Mouse (Mus musculus) ES-Bruce4 (cell line): ENCODE measurements around the gene Wnt2. TPM values are rescaled to one million over a fixed set of nuclear protein-coding genes. Genes with fewer than 3 reads are reported as not detected.

Source experiments
- H3K27ac ChIP-seq: 2 replicates; pipeline ENCODE4 v1.5.1; 2012; ENCODE audit warnings: low read length, inconsistent platforms; ENCODE audit not compliant: insufficient read depth
- H3K27me3 ChIP-seq: 2 replicates; pipeline ENCODE4 v1.6.1; 2012; ENCODE audit warnings: mild to moderate bottlenecking, low read length, inconsistent platforms; ENCODE audit not compliant: control insufficient read depth, poor library complexity, insufficient read depth, severe bottlenecking
- H3K36me3 ChIP-seq: 2 replicates; pipeline ENCODE4 v1.6.1; 2012; ENCODE audit warnings: inconsistent platforms, mild to moderate bottlenecking, low read length, moderate library complexity; ENCODE audit not compliant: control insufficient read depth, poor library complexity, insufficient read depth, severe bottlenecking
- H3K4me1 ChIP-seq: one replicate; pipeline ENCODE4 v1.8.1; 2011; ENCODE audit warnings: low read length; ENCODE audit not compliant: control insufficient read depth, insufficient read depth
- H3K4me3 ChIP-seq: 2 replicates; pipeline ENCODE4 v1.5.1; 2011; ENCODE audit warnings: low read depth, mild to moderate bottlenecking, low read length
- H3K9ac ChIP-seq: 2 replicates; pipeline ENCODE4 v1.6.1; 2012; ENCODE audit warnings: low read depth, mild to moderate bottlenecking, inconsistent platforms; ENCODE audit not compliant: poor library complexity, severe bottlenecking
- H3K9me3 ChIP-seq: replicated peaks from 2 replicates; pipeline ENCODE4 v1.6.1; 2012; ENCODE audit warnings: mild to moderate bottlenecking, low read length, inconsistent platforms; ENCODE audit not compliant: control insufficient read depth, poor library complexity, insufficient read depth, severe bottlenecking
- CTCF ChIP-seq: IDR thresholded peaks from one replicate; pipeline ENCODE4 v1.8.1; 2011; ENCODE audit warnings: low read depth, low read length
- EP300 ChIP-seq: IDR thresholded peaks from 2 replicates; pipeline ENCODE4 v1.6.1; 2011; ENCODE audit warnings: low read depth, low read length; ENCODE audit not compliant: insufficient read depth
- POLR2A ChIP-seq: IDR thresholded peaks from one replicate; pipeline ENCODE4 v1.8.1; 2011; ENCODE audit warnings: low read length; ENCODE audit not compliant: insufficient read depth
- polyA plus RNA-seq: library from polyadenylated mRNA; stranded (reverse); fragments of >200 nt; gene quantifications from 2 replicates; pipeline ENCODE4 v1.2.4, GENCODE M21; 2011; ENCODE audit warnings: low read depth; ENCODE audit not compliant: missing spikeins, insufficient read depth, insufficient read length

The Wnt2 gene
- polyA plus RNA-seq, 1 experiment = not detected

DNA sequence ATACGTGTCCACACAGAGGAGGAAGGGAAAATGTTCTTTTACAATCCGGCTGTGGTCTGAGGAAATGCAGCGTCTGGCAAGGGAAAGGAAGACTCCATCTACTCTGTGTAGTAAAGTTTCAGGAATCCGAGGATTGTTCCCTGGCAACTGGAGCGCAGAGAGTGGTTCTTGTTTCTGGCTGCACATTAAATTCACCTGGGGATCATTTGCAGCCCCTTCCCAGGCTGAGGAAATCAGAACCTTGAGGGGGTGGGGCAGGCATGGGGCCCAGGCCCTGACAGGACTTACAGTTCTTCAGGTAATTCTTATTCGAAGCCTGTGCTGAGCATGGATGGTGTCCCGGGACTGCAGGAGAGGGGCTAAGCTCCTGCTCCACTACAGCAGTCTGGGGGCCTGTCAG lies 17.0 kb downstream of the Wnt2 start:
- Histone ChIP-seq H3K4me1 (no peaks in the 10 kb centered on the region), H3K4me3 (no peak overlapping the region), H3K9ac (no peak overlapping the region), H3K27ac (no peak overlapping the region), H3K36me3 (no peaks in the 10 kb centered on the region), H3K27me3 (no peaks in the 10 kb centered on the region), H3K9me3 (no peaks in the 10 kb centered on the region)
- no peak for TF ChIP-seq CTCF
- TF ChIP-seq EP300 = no peak
- no peak for TF ChIP-seq POLR2A

- Histone ChIP-seq H3K9ac (no peak overlapping the region), H3K9me3 (no peaks in the 10 kb centered on the region), H3K4me3 (no peak overlapping the region), H3K27ac (no peak overlapping the region), H3K4me1 (no peaks in the 10 kb centered on the region), H3K36me3 (no peaks in the 10 kb centered on the region), H3K27me3 (no peaks in the 10 kb centered on the region)
- TF ChIP-seq EP300 = no peak
- no peak for TF ChIP-seq POLR2A
- no peak for TF ChIP-seq CTCF
Measured at GRCm38 (mm10) chr6:18007356-18007755, 23.0 kb downstream of the Wnt2 start.

- Histone ChIP-seq H3K9ac (no peak overlapping the region), H3K4me1 (no peaks in the 10 kb centered on the region), H3K36me3 (no peaks in the 10 kb centered on the region), H3K27me3 (no peaks in the 10 kb centered on the region), H3K9me3 (no peaks in the 10 kb centered on the region), H3K27ac (no peak overlapping the region), H3K4me3 (no peak overlapping the region)
- TF ChIP-seq POLR2A (no peak), EP300 (no peak), CTCF (no peak)
Measured at GRCm38 (mm10) chr6:18002065-18002464, 28.3 kb downstream of the Wnt2 start.

- TF ChIP-seq EP300 (no peak), POLR2A (no peak), CTCF (no peak)
- Histone ChIP-seq H3K9me3 (no peaks in the 10 kb centered on the region), H3K4me3 (no peak overlapping the region), H3K27ac (no peak overlapping the region), H3K9ac (no peak overlapping the region), H3K27me3 (no peaks in the 10 kb centered on the region), H3K4me1 (no peaks in the 10 kb centered on the region), H3K36me3 (no peaks in the 10 kb centered on the region)
Measured at GRCm38 (mm10) chr6:17998497-17998896, 31.9 kb downstream of the Wnt2 start.

- TF ChIP-seq CTCF (no peak), EP300 (no peak), POLR2A (no peak)
- Histone ChIP-seq H3K27me3 (no peaks in the 10 kb centered on the region), H3K4me3 (no peak overlapping the region), H3K27ac (no peak overlapping the region), H3K9me3 (no peaks in the 10 kb centered on the region), H3K9ac (no peak overlapping the region), H3K36me3 (no peaks in the 10 kb centered on the region), H3K4me1 (no peaks in the 10 kb centered on the region)
Measured at GRCm38 (mm10) chr6:17994956-17995790, 35.2 kb downstream of the Wnt2 start.

DNA sequence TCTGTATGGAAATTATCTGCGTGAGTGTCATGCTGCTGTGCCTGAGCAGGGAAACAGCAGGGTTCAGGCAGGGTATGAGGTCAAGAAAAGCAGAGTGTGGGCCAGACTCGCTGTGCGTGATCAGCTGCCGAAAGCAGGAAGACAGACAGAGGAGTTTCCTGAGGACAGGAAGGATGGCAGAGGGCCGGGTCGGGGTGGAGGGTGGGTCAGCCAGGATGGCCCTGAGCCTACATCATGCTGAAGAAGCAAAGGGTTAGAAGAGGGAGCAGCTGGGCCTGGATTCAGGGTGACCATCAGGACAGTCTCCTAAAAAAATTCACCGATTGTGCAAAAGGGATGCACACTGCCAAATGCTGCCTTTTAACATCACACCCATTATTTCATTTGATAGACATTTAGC lies 38.8 kb downstream of the Wnt2 start:
- Histone ChIP-seq H3K4me3 (no peak overlapping the region), H3K9me3 (no peaks in the 10 kb centered on the region), H3K4me1 (no peaks in the 10 kb centered on the region), H3K27me3 (no peaks in the 10 kb centered on the region), H3K27ac (no peak overlapping the region), H3K36me3 (no peaks in the 10 kb centered on the region), H3K9ac (no peak overlapping the region)
- TF ChIP-seq POLR2A = no peak
- no peak for TF ChIP-seq CTCF
- no peak for TF ChIP-seq EP300
